Mouse (Mus musculus) adrenal gland (tissue): ENCODE measurements around the gene Zfr.
"Not testable (repeated sequence)": the region's sequence is repeated elsewhere in the genome, so short reads cannot be mapped to it uniquely, and the experiment has no call there.

Source experiments
- intact Hi-C: fragments of 180-260 bp; cut with DNase I; formaldehyde crosslinking; loops from one replicate; pipeline ENCODE4 v1.15.1; 2025

The Zfr gene

GRCm38 (mm10) chr15:12214531-12215414, 97.1 kb downstream of the Zfr start:
- intact Hi-C loops, result no loop called here

GRCm38 (mm10) chr15:12215415-12215718, 97.7 kb downstream of the Zfr start:
- intact Hi-C loops, result no loop called here

- intact Hi-C loops, result no loop called here
Observed at GRCm38 (mm10) chr15:12216119-12216518, 98.5 kb downstream of the Zfr start.

- intact Hi-C loops, result no loop called here
Observed at GRCm38 (mm10) chr15:12216798-12217197, 99.2 kb downstream of the Zfr start.

GRCm38 (mm10) chr15:12217332-12217731, 99.7 kb downstream of the Zfr start:
- intact Hi-C loops, result not testable (repeated sequence)

GRCm38 (mm10) chr15:12217849-12218248, 100.2 kb downstream of the Zfr start:
- intact Hi-C loops, result no loop called here

- intact Hi-C loops, result no loop called here
Observed at GRCm38 (mm10) chr15:12218583-12219382, 101.2 kb downstream of the Zfr start.

- intact Hi-C loops, result no loop called here
Observed at GRCm38 (mm10) chr15:12221131-12221530, 103.5 kb downstream of the Zfr start.

- intact Hi-C loops, result no loop called here
Observed at GRCm38 (mm10) chr15:12222564-12223302, 105.1 kb downstream of the Zfr start.

- intact Hi-C loops, result no loop called here
Observed at GRCm38 (mm10) chr15:12223393-12223792, 105.8 kb downstream of the Zfr start.

- intact Hi-C loops, result no loop called here
Observed at GRCm38 (mm10) chr15:12224239-12224638, 106.6 kb downstream of the Zfr start.

GRCm38 (mm10) chr15:12225062-12225461, 107.4 kb downstream of the Zfr start:
- intact Hi-C loops, result no loop called here

- intact Hi-C loops, result no loop called here
Observed at GRCm38 (mm10) chr15:12226908-12227307, 109.3 kb downstream of the Zfr start.

GRCm38 (mm10) chr15:12227355-12227754, 109.7 kb downstream of the Zfr start:
- intact Hi-C loops, result no loop called here

GRCm38 (mm10) chr15:12229603-12230242, 112.1 kb downstream of the Zfr start:
- intact Hi-C loops, result no loop called here

- intact Hi-C loops, result no loop called here
Observed at GRCm38 (mm10) chr15:12230243-12230935, 112.8 kb downstream of the Zfr start.

- intact Hi-C loops, result no loop called here
Observed at GRCm38 (mm10) chr15:12231462-12231861, 113.8 kb downstream of the Zfr start.

- intact Hi-C loops, result no loop called here
Observed at GRCm38 (mm10) chr15:12232429-12232828, 114.8 kb downstream of the Zfr start.

- intact Hi-C loops, result no loop called here
Observed at GRCm38 (mm10) chr15:12233021-12233420, 115.4 kb downstream of the Zfr start.
